Mouse (Mus musculus) spleen, embryonic (tissue): ENCODE results near the gene Dip2c.

Experiments used
- CTCF ChIA-PET: fragments of 350-600 bp; sonication (Branson Sonifier 250); formaldehyde crosslinking; loops from one replicate; lab custom pipeline; 2022; lab: Charles Lee

Gene Dip2c

DNA sequence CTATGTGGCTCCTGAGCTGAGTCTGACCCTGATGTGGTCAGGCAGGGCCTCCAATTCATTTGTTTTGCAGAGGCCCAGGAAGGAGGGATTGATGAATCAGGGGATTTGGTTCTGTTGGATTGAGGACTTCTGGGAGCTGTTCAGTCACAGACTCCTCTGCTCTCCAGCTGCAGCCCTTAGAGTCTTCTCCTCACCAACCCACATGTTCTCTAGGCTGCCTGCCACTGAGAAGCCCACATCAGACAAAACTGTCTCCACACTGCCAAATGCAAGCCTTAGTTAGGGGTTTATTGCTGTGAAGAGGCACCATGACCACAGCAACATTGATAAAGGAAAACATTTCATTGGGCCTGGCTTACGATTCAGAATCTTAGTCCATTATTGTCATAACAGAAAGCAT is 387.3 kb downstream of the Dip2c start:
- CTCF ChIA-PET: no interaction called here

DNA sequence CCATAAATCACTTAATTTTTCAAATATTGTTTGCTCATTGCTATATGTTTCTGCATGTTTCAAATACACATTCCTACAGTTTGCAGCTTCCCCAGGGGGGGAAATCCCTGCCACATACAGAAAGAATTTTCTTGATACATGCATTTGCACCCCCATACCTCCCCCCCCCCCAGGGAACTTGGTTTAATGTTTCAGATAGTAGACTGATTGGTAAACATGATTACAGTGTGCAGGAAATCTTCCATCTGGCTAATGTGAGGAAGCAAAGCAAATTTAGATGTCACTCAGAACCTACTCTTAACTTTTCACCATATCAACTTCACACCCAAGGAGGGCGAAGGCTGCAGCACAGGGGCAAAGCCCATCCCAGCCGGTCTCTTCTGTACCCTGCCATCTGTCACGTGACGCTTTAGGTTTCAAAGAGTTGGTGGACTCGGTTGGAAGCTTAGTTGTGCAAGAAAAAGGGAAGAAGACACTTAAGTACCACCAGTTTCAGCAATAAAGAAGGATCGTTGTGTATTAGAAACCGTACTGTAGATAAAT is 391.7 kb downstream of the Dip2c start:
- CTCF ChIA-PET: no interaction called here

DNA sequence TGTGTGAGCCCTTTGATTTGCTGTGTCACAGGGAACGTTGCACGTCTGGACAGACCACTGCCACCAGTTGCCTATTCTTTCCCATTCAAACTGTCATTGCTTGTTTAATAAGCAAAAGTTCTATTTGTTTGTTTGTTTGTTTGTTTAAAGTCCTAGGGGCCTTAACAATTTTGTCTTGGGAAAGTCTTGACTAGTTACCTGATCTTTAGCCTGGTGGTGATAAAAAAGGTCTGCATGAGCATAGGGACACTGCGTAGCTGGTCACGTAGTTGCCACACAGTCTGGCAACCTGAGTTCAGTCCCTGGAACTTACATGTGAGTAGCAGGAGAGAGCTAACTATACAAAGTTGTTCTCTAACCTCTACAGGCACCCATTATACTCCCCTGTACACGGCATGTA is 392.9 kb downstream of the Dip2c start:
- CTCF ChIA-PET: no interaction called here

DNA sequence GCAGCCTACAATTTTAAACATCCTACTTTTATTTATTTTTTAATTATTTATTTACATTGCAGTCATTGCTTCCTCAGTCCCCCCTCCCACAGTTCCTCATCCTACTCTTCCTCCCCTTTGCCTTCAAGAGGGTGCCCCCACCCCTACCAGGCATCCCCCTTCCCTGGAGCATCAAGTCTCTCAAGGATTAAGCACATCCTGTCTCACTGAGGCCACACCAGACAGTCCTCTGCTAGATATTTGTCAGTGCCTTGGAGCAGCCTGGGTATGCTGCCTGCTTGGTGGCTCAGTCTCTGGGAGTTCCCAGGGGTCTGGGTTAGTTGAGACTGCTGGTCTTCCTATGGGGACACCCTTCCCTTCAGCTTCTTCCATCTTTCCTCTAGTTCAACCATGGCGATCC is 397.8 kb downstream of the Dip2c start:
- CTCF ChIA-PET: no interaction called here

DNA sequence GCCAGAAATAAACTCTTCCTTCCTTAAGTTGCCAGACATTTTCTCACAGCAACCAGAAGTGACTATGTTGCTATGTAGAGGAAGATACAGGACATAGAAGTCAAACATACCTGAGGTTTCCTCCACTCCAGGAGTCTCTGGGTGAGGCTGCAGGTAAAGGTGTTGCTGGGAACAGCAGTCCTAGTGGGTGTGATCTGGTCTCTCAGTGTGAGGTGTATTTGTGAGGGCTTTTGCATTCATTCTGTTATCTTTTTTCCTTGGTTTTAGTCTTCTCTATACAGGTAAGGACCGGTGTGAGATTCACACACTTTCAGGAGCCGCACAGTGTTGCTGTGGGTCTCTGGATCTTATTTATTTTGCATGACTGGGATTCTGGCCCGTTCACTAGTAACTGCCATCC is 405.2 kb downstream of the Dip2c start:
- CTCF ChIA-PET: no interaction called here

DNA sequence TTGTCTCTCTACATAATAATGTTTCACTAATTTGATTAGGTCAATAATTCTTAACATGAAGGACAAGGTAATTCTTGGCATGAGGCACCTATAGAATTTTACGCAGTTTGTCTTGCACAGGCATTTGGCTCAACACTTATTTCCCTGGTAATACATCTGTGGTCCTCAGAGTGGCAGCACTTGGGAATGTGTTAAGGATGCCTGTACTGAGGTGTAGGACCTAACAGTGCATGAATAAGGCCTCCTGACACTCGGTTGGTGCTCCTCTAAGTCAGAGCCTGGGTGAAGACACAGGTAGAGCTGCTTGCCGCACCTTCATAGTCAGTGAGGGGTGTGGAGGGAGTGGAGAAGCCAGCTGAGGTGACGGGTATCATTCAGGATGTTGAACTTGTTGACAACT is 407.0 kb downstream of the Dip2c start:
- CTCF ChIA-PET: no interaction called here

DNA sequence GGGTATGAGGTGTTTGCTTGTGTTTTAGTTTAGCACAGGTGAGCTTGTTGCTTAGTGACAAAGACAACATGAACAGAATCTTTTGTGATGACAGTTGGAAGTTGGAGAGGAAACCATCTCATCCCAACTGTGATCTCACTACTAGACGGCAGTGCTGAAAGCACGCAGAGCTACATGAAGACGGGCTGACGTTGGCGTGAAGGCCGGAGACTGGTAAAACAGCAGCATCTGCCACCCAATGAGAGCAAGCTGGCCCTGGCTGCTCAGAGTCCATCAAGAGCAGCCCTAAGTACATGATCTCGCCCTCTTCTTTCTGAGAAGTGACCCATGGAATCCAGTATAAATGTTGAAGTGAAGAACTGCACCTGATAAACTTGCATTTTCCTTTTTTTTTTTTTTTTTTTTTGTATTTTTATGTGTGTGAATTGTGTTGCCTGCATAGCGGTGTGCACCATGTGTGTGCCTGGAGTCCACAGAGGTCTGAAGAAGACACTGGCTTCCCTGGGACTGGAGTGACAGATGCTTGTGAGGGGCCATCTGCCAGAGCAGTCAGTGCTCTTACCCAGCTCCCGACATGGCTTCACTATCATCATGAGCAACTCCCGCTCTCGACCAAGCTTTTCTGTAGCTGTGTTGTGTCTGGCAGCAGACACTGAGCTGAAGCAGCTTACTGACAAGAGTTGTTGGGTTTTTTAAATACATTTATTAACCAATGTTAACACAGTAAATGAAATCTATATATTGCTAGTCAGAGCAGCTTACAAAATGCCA is 408.0 kb downstream of the Dip2c start:
- CTCF ChIA-PET: interaction anchor here (0.7 kb wide), 1 partner anchor 234 kb away, joined by 17 read pairs; no protein-coding TSS in a partner anchor

DNA sequence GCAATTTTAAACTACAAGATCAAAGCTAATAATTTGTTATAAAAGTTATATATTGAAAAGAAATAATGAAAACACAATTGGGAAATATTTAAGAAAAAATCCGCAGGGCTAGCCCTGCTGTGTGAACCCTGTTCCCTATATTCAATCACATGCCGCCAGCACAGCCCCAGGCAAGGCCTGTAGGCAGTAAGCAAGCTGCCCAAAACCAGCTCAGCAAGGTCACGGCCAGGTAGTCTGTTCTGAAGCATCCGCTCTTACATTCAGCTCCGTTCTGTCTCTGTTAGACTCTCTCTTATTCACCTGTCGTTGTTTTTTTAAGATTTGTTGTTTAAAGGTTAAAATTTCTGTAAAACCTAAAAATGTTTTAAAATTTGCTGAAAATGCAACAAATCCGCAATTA is 409.9 kb downstream of the Dip2c start:
- CTCF ChIA-PET: no interaction called here

DNA sequence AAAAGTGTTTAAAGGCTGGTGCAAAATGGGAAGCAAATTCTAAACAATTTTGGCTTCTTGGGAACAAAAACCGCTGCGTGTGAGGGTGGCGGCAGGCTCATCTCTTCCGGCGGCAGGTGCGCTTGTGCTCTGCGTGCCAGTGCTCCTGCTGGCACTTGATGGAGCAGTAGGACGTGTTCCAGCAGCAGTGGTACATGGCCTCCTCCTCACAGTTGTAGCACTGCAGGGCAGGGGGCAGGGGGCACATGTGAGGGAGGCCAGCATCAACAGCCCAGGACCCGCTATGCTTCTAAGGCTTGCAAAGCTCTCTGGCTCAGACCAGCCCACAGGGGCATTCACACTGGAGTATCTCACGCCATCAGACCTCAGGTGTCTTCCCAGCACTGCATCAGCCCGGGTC is 410.4 kb downstream of the Dip2c start:
- CTCF ChIA-PET: no interaction called here

DNA sequence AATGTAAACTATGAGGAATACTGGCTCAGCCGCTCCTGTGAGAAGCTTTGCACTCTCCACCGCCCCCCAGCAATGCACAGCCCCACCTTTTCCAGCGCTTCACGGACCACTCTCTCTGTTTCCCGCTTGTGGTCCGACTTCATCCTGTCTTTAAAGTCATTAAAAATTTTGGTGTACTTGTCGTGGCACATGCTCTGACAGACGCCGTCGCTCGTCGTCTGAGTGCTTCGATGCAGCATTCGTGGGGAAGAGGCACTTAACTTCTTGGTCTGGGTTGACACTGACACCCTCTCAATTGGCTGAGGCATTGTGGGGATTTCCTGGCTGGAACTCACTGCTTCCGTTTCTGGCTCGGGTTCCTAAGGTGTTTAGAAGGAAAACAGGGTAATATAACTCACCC is 413.0 kb downstream of the Dip2c start:
- CTCF ChIA-PET: no interaction called here

DNA sequence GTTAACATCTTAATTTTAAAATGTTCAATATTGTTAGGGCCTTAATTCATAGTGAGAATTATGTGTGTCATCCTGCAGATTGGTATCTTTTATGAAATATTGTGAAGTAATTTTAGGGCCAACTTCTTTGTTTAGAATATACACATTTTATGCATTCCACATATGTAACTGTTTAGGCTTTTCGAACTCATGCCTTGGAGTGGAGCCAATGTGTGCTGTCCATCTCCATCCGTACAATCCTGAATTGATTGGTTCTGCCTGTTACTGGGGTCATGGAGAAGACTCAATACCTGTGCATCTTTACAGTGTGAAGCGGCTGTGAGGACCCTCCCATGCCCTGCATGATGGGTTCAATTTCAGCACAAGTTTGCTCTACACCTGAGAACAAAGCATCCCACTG is 416.5 kb downstream of the Dip2c start:
- CTCF ChIA-PET: no interaction called here

DNA sequence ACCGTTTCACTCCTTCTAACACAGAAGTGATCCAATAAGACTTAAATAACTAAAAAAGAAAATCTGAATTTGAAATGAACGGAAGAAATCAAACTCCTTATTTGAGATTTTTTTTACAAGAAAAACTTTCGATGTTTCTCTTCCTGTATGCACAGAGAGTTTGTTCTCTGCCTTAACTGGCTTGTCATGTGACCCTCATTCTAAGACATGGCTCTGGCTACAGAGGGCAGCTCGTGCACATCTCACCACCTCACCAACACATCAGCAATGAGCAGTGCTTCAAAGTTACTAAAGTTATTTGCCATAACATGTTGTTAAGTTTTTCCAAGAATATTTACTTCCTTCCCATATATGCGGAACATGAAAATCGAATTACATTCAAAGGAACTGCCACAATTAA is 418.3 kb downstream of the Dip2c start:
- CTCF ChIA-PET: interaction anchor here (0.7 kb wide), 1 partner anchor 23 kb away, joined by 4 read pairs; no protein-coding TSS in a partner anchor

DNA sequence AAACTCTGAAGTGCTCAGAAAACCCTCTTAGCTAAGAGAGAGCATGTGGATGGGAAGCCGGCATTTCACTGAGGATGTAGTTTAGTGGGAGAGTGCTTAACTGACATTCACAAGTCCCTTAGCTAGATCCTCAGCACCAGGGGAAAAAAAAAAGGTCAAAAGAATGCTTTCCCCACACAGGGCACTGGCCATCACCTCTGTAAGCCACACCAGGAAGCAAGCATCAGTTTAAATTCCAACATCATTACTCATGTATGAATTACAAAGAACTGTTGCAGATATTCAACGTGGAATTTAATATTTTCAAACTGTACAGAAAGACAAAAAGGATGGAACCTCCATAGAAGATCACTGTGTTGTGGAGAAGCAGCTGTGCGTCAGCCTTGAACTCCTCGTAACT is 419.1 kb downstream of the Dip2c start:
- CTCF ChIA-PET: no interaction called here

DNA sequence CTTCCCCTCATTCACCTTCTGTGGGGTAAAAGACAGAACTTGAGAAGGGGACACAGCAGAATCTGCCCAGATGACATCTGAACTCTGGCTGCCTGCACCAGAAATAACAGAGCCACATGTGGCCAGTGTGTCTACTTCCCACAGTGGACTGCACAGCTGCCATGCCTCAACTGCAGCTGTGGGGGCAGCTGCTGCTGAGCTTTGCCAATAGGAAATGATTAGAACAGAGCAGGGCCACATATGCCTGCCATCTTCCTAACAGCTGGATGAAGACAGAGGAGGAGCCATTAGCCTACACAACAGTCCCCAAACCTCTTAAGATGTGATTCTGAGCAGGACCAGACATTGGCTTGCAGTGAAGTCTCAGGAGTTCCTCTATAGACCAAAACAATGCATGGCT is 419.5 kb downstream of the Dip2c start:
- CTCF ChIA-PET: interaction anchor here (0.5 kb wide), 1 partner anchor 8 kb away, joined by 4 read pairs; no protein-coding TSS in a partner anchor

DNA sequence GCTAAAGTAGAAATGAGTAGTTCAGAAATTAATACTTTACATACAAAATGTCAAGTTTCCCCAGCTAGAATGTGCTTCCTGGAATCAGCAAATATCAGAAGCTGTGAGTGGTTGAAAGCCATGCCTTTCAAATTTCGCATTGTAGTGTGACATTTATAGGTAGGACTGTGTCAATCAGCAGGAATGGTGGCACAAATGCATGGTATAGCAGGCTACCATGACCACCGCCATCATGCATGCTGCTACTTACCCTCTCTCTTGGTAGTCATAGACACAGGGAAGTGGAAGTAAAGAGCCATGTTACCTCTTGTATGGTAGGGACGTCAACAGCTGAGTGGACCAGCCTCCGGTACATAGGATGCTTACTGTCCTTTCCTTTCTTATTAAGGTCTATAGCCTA is 421.0 kb downstream of the Dip2c start:
- CTCF ChIA-PET: no interaction called here

DNA sequence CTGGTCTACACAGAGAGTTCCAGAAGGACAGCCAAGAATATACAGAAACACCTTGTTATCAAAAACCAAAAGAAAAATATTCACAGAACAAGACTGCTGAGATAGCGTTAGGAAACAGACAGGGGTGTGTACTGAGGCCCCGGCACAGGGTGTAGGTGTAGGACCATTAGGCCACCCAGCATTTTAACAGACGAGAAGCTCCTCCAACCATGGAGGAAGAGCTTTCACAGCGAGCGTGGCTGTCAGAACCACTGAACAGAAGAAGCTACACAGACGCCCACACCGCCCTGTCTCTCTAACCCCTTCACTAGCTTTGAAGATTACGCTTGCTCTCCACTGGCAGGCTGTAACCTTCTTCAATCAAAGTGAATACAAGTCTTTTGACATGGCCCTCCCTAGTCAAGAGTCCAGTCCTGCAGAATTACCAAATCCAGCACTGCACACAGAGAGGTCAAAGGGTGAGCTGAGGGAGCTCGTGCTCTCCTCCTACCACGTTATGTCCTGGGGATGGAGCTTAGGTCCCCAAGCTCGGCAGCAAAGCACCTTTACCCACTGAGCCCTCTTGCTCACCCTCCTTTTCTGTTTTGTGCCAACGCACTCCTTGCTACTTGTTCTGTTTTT is 426.4 kb downstream of the Dip2c start:
- CTCF ChIA-PET: no interaction called here

DNA sequence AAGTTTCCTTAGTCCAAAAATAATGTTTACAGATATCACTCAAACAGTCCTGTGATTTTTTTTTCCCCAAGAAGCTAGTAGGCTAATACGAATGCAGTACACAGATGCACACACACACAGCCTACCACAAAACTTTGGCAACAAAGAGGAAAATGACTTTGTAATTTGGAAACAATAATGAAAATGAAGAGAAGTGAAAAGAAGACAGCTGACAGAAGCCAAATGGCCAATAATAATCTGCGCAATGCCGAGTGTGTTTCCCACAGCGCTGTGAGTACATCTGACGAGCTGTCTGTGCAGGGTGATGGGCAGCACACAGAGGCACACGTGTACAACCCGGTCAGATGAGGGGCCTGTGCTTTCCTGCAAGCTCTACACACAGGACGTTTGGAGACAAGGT is 430.4 kb downstream of the Dip2c start:
- CTCF ChIA-PET: no interaction called here

DNA sequence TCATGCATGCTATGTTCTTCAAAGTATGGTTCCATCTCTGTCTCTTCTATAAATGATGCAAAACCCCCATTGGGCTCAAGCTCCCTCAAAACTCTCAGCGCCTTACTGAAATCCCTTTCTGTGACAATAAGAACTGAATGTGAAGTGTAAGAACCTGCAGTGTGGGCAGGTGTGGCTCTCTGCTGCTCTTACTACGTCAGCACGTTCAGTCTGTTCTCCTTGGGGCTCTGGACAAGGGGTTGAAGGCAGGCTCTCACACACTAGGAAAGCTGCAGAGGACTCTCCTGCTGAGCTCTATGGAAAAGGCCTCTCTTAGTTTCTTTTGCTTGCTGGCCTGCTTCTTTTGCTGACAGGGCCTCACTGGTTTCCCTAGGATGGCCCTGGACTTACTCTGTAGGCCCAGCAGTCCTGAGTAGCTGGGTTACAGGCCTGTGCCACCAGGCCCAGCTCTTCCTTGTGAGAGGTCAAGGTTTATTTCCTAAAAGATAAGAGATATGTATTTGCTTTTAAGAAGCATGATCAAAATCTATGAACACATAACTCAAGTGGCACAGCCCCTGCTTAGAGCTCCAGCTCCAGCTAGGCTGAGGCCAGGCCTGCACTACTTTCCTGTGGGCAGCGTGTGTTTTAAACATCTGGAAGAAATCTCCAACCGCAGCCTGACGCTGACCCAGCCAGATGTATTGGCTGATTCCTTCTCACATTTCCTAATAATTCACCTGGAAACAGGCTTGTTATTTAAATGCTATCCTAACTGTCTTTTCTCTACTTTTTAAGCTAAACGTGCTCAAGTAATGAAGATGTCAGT is 432.3 kb downstream of the Dip2c start:
- CTCF ChIA-PET: no interaction called here

DNA sequence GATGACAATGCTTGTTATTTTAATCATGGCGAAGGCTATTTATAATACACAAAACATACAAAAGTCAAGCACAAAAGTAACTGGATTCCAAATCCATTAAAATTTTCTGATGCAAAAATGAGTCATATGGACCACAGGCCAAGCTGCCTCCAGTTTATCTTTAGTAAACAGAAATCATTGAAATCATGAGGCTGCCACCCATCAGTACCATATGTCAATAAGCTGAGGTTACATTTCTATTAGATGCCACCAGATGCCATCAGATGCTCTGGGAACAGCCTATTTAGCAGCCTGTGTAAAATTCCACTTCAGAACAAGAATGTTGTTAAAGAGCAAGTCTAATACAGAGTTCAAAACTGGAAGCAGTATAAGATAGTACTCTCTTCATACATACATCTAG is 436.1 kb downstream of the Dip2c start:
- CTCF ChIA-PET: interaction anchor here (0.5 kb wide), 1 partner anchor 498 kb away, joined by 3 read pairs; no protein-coding TSS in a partner anchor

DNA sequence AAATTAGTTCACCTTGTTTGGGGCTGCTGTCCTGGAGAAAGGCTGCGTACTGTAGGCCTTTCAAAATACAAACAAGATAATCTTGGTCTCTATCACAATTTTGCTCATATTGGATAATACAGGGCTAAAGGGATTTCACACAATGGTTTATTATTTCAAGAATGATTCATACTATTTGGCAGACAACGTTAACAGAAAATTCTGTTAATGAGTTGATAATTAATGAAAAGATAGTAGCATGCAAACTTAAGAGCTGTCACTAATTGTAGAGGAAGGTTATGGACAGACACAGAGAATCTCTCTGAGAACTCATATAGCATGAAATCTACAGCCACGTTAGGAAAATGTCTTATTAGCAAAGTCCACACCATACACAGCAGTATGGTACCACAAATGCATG is 436.6 kb downstream of the Dip2c start:
- CTCF ChIA-PET: interaction anchor here (0.5 kb wide), 1 partner anchor 498 kb away, joined by 3 read pairs; no protein-coding TSS in a partner anchor

DNA sequence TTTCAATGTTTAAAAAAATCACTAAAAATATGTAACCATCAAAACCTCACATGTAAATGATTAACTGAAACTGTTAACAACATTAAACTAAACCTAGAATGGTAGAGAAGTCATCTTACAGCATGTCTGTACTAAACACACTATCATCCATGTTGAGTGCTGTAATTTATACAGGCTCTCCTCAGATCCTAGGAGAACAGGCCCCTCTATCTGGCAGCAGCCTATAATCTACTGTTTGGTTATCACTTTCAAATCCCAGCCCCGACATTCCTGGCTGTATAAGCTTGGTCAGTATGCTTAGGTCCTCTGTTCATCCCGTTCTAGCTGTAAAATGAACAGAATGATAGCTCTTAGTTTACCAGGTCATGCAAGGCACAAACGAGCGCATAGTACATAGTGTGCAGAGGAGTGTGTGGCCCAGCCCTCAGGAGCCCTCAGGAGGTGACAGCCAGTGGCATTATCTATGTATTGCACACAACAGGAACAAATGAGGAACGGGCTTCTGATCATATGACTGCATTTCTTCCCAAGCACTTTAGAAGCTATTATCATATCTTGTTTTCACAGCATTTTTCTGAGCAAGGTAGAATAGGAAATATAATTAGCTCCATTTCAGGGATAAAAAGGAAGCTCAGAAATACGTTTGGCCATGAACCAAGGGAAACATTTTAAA is 437.3 kb downstream of the Dip2c start:
- CTCF ChIA-PET: no interaction called here

DNA sequence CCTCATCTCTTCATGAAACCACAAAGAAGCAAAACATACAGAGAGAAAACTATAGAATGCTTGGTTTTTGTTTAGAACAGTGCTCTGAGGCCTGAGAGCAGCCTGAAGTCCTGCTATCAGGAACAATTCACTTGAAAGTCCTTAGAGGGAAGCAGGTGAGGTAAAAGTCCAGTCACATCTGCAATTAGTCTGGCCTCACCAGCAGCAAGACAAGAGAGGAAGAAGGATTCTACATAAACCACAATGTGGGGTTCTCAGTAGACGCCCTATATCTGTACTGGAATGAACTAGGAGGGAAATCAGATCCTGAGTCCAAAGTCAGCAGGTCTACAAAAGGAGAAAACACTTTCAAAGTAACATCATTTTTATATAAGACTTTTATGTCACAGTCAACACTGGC is 438.9 kb downstream of the Dip2c start:
- CTCF ChIA-PET: no interaction called here
